Mouse (Mus musculus): ENCODE data around the gene Gm16253.

Gm16253 gene

GRCm38 (mm10) chr3:96576690-96577541 is at the start of gene Gm16253:
TSS of gene Gm16253 (plus strand) at chr3:96576984.
- DNase-seq (ENCODE audit: low read depth): peak; percentile 98

DNA sequence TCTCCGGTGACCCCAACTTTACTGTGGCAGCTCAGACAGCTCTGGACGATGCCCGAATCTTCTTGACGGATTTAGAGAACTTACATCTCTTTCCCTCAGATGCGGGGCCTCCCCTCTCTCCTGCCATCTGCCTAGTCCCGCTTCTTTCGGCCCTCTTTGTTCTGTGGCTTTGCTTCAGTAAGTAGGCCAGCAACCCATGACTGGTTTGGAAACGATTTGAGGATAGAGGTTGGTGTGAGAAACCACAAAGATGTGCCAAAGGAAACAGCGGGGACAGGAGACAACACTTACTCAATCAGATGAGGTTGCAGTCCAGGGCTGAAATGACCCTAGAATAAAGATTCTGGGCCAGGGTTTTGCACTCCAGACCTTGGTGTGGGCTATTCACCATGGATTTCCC is 48.3 kb upstream of the Gm16253 start:
- peak; percentile 56 for DNase-seq (ENCODE audit: low read depth)

DNA sequence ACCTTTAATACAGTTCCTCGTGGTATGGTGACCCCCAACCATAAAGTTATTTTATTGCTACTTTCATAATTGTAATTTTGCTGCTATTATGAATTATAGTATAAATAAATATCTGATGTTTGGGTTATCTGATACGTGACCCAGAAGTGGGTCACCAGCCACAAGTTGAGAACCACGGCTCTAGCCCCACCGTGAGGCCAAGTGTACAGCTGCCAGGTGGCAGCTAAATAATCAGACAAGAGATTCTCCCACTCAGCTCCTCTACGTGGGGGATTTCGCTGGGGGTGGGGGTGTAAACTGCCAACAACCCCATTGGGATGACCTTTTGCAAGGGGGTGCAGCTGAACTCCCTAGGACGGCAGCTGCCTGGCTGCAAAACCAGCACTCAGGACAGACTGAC is 44.7 kb upstream of the Gm16253 start:
- DNase-seq (ENCODE audit: low read depth): peak; percentile 28

- peak; percentile 50 for DNase-seq (ENCODE audit: low read depth)
Measured at GRCm38 (mm10) chr3:96534300-96534699, 42.5 kb upstream of the Gm16253 start.

DNA sequence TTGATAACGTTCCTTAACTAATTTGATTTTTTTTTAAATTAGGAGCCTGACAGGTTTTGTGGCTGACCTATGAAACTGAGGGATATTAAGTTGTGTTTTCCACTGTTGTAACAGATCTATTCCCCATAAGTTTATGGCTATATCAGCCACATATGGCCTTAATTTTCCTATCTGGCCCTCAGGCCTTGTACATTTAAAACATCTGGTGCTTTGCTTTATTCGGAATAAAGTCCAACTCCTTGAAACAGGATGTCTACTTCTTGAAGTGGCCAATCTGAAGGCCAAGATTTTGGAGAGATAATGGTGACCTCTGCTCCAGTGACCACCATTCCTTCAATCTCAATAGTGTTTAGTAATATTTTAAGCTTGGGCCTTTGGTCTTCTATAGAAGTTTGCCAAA is 37.5 kb upstream of the Gm16253 start:
- no peak for DNase-seq (ENCODE audit: low read depth)

- DNase-seq (ENCODE audit: low read depth): no peak
Measured at GRCm38 (mm10) chr3:96540740-96541139, 36.0 kb upstream of the Gm16253 start.

DNA sequence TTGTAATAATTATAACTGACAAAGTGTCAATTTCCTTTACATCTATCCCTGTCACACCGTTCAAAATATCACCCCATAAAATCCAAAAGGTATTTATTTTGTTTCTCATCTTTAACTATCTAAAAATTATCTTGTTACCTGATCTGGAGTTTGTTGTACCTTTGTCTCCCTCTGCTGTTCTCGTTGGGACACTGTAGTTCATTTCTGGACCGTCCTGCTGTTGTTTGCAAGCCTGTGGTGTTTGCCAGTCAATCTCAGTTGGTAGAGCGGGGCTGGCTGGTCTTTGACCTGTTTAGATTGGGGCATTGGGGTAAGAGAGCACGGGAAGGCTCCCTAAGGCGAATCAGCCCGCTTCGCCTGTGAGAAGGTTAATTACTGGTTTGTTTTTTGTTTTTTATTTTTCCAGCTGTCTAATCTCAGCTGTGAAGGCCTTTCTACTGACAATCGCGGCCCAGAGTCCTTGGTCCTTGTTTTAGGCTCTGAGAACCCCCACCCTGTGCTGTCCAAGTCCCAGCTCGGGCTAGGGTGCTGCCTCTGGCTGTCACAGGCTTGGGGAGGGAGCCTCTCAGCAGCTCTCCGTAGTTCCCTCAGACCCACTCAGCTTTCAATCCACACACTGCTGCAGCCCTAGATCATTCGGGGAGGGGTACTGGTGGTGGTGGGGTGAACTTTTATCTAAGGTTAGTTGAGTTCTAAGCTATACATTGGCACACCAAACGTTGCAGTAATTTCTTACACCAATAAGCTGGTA is 35.3 kb upstream of the Gm16253 start:
- peak; percentile 69 for DNase-seq (ENCODE audit: low read depth)

GRCm38 (mm10) chr3:96542554-96542953 is 34.2 kb upstream of the Gm16253 start:
- DNase-seq (ENCODE audit: low read depth): no peak

DNA sequence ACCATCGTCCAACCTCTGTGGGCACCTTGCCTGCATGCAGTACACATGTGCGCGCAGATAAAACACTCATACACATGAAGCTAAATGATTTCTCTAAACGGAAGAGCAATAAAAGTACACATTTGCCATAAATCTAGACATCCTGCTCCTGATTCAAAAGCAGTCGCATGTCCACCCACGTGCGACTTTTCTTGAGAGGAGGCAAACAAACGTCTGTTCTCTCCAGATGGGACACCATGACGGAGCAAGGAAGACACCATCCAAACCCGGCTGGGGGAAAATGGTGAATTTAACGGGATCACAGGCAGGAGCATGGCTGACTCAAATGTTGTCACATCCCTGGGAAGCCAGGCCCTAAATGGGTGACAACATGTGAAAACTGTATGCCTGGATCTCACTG is 33.4 kb upstream of the Gm16253 start:
- DNase-seq (ENCODE audit: low read depth): no peak

DNA sequence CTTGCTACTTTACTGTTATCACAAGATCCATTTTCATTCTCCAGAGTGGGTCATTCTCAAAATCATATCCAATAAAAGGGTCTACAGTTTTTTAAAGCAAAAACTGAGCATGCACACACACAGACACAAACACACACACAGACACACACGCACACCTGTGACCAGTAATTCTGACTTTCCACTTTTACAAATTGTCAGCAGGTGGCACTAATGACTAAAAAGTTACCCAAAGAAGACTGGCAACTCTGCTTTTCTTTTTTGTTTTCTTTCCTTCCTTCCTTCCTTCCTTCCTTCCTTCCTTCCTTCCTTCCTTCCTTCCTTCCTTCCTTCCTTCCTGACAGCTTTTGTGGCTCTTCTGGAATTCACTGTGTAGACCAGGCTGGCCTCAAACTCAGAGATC is 31.2 kb upstream of the Gm16253 start:
- DNase-seq (ENCODE audit: low read depth): peak; percentile 45

DNA sequence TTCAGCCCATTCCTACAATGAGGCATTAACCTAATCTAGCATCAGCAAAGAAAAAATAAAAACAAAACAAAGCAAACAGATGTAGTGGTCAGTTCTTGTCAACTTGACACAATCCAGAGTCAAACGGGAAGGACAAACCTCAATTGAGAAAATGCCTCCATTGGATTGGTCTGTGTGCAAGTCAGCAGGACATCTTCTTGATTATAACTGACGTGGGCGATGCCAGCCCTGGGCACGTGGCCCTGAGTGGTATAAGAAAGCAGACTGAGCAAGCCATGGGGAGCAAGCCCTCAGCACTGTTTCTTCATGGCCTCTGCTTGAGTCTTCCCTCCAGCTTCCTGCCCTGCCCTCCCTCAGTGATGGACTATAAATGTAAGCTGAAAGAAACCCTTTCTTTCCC is 29.9 kb upstream of the Gm16253 start:
- DNase-seq (ENCODE audit: low read depth): no peak

DNA sequence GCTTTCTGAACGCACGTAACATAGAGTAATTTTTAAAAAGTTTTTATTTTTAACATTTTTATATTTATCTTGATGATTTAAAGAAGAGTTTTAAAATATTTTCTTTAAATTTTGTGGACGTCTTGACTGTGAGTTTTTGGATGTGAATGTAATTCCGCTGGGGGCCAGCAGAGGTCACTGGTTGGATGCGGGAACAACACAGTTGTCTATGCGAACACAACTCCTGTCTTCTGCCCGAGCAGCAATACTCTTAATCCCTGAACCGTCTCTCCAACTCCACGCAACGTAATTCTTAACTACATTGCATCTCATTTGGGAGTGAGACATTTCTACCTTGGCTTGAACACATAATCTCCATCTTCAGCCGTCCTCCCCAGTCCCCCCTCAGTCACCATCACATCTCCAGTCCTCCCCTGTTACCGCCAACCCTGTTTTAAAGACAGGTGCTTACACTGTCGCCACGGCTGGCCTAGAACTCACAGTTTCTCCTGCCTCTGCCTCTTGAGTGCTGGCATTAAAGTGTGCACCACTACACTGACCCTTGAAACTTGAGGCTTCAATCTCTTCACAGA is 29.3 kb upstream of the Gm16253 start:
- peak; percentile 76 for DNase-seq (ENCODE audit: low read depth)

- no peak for DNase-seq (ENCODE audit: low read depth)
Measured at GRCm38 (mm10) chr3:96548824-96549223, 28.0 kb upstream of the Gm16253 start.

GRCm38 (mm10) chr3:96549346-96549745 is 27.4 kb upstream of the Gm16253 start:
- no peak for DNase-seq (ENCODE audit: low read depth)

GRCm38 (mm10) chr3:96551203-96551602 is 25.6 kb upstream of the Gm16253 start:
- DNase-seq (ENCODE audit: low read depth): peak; percentile 85

DNA sequence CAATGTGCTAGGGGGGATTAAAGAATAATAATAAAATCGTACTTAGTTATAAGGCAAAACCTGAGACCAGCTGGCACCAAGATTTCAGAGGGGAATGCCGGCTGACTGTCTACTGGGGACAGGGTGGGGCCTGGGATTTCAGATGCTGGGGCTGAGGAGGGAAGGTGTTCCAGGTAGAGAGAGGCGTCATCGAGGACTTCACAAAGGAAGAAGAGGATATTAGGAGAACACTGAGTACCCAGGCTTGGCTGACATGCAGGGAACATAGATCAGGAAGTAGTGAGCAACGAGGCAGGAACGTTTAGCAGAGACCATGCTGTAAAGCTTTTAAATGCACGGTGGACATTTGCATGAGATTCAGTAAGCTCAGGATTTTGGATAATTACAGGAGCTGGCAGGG is 24.9 kb upstream of the Gm16253 start:
- no peak for DNase-seq (ENCODE audit: low read depth)

GRCm38 (mm10) chr3:96553601-96554000 is 23.2 kb upstream of the Gm16253 start:
- no peak for DNase-seq (ENCODE audit: low read depth)

DNA sequence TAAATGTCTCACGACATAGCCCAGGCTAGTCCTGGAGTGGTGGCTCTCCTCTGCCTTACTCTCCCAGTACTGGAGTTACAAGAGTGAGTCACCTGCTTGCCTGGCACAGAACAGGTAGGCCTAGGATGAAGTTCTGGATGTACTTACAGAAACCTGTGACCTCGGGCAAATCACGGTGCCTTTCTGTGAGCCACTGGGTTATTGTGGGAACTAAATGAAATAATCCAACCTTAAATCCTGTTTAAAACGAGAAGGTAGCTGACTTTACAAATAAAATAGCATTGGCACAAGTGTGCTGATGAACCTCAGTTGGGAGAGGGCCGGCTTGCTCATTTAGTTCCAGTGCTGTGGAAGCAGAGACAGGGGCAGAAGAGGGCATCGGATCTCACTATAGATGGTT is 22.5 kb upstream of the Gm16253 start:
- no peak for DNase-seq (ENCODE audit: low read depth)

DNA sequence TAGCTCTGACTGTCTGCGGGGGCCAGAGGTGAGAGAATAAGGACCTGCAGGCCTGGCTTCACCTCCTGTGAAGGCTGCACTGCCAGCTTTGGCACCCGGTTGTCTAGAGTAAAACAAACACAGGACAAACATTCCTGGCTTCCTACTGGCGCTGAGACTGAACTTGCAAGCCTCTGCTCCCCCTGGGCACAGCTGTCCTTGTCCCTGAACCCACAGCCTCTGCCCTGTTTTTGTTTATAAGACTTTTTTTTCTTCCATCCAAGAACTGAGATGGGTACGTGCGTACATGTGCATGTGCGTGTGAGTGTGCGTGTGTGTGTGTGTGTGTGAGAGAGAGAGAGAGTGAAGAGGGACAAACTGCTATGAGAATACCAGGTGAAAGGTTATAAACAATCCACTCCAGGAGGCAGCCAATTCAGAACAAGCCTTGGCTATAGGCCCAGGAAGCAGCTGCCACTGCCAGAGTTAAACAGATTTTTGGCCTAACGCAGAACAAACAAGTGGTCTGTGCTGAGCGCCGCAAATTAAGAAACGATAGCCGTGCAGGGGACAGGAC is 21.7 kb upstream of the Gm16253 start:
- no peak for DNase-seq (ENCODE audit: low read depth)

GRCm38 (mm10) chr3:96555999-96556614 is 20.7 kb upstream of the Gm16253 start:
- DNase-seq (ENCODE audit: low read depth): no peak

DNA sequence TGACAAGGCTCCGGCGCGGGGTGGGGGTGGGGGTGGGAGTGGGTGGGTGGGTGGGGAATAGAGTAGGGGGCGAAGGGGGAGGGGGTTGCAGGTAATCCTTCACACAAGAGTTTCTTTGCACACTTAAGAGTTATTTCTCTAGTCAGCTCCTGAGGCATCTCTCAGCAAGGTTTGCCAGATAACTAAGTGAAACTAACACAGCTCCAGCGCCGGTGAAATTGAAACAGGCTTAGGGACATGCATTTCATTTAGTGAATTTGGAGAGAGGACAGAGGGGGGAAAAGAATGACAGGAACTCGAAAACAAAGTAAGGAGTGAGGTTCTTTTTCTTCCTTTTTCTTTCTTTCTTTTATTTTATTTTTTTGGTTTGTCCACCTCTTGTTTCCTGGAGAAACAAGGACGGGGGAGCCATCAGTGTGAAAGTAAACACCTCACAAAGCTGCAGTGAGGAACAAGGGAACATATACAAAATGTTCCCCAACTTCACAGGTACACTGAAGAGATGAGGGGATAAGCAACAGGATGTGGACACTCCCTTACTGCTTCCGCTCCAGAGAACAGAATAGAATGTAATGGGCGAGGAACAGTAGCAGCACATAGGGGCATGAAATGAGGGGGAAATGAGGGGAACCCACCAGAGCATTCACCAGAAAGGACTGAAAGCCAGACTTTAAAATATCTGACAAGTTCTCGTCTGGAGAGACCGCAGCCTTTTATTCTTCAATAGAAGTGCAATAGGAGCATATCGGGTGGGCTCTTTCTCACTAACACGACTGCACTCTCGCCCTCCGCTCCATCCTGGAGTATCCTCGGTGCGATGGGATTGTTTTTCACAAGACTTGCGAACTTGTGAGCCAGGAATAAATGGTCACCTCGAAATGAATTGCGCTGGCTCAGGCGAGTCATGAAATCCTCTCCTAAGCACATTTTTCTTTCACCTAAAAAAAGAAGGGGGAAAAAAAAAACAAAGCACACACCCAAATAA is 19.8 kb upstream of the Gm16253 start:
- DNase-seq (ENCODE audit: low read depth): peak; percentile 64
